Mouse (Mus musculus): ENCODE data around the gene Tubgcp2.

Tubgcp2 gene

GRCm38 (mm10) chr7:139949893-139950282 lies 86.6 kb downstream of the Tubgcp2 start:
- no peak for DNase-seq (ENCODE audit: low spot score in 2 of 2)

DNA sequence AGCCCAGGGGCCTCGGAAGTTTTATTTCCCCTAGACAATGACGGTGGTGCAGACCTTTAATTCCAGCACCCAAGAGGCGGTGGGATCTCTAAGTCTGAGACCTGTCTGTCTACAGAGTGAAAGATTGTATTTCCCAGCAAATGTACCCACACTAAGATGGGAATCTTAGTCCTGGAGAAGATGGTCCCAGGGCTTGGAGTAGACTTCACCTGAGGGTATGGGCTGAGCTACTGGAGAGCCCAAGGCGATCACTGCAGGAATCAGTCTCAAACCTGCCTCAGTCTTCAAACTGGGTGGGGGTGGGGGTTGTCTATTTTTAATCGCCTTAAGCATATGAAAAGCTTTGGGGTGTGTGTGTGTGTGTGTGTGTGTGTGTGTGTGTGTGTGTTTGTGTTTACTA lies 90.4 kb downstream of the Tubgcp2 start:
- no peak for DNase-seq (ENCODE audit: low spot score in 2 of 2)
